Mouse (Mus musculus) c-Kit-negative CD71-positive TER-119-positive erythroid progenitor cells, embryonic 14.5 days (primary cell): ENCODE results near the gene Myo15b.

ENCODE experiments used
- DNase-seq: peaks from one replicate; pipeline ENCODE4 v3.0.0-alpha.2; 2013; ENCODE audit warnings: low read depth, low spot score

The Myo15b gene

GRCm38 (mm10) chr11:115902177-115902576, 44.0 kb downstream of the Myo15b start:
- DNase-seq: no peak

- DNase-seq: no peak
Observed at GRCm38 (mm10) chr11:115902831-115903230, 44.6 kb downstream of the Myo15b start.

- peak; percentile 76 for DNase-seq
Observed at GRCm38 (mm10) chr11:115903384-115904230, 45.4 kb downstream of the Myo15b start.

GRCm38 (mm10) chr11:115904231-115904955, 46.2 kb downstream of the Myo15b start:
- no peak for DNase-seq

DNA sequence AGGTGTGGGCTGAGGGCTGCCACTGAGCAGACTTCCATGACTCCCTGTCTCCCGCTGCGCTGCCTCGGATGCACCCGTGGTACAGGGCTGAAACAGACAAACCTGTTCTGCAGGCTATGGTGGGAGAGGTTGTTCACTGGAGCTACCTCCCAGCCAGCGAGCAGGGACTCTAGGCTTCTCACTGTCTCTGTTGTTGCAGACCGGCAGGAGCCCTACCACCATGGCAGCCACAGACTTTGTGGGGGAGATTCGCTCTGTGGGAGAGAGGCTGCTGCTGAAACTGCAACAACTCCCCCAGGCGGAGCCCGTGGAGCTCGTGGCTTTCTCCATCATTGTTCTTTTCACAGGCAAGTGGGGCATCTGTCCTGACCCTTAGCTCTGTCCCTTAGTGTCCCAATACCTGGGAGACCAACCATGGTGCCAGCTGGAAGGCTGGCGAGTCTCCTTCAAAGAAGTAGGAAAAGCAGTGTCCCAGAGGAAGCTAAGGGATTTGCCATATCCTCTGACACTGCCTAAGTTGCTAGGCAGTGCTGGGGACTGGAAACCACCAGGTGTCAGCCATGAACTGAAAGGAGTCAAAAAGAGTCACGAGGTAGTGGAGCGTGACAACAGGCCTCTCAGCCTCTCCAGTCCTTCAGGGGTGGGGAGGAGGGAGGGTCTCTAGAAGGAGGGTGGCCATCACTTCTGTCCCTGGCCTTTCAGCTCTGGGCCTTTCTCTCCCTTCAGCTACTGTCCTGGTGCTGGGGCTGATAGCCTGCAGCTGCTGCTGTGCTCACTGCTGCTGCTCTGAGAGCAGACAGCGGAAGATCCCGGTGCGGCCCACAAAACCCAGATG, 47.0 kb downstream of the Myo15b start:
- no peak for DNase-seq

- DNase-seq: no peak
Observed at GRCm38 (mm10) chr11:115906116-115906515, 47.9 kb downstream of the Myo15b start.

DNA sequence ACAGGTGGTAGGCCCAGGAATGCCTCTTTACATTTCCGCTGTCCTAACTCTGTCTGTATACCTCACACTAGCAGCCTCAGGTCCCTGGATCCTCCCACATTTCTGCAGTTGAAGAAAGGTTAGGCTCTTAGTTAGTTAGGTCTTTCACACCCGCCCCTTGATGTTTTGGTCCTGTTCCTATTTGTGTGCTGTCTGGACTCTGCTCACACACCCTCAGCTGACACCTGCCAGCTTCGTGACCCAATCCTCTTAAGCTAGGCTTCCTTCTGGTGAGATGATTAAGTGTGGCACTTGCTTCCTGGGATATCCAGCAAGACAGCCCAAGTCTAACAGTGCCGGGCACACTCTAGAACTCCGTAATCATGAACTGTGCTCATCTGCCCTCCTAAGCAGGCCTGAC, 48.3 kb downstream of the Myo15b start:
- no peak for DNase-seq

DNA sequence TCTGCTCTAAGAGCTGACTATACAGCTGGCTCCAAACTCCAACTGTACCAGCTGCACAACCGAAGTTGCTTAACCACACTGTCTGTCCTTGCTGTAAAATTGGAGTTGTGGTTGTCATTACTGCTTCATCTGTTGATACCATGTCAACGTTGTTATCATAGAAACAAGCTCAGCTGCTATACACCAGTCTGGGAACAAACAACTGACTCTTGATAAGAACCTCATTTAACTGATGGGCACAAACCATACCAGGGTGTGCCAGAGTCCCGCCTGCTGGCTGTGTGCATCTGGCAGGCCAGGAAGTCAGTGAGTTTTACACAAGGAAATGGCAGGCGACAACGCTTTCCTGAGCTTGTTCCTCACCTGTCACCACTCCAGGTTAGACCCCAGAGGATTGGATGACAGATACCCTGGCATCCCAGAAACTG, 52.9 kb downstream of the Myo15b start:
- peak; percentile 52 for DNase-seq

DNA sequence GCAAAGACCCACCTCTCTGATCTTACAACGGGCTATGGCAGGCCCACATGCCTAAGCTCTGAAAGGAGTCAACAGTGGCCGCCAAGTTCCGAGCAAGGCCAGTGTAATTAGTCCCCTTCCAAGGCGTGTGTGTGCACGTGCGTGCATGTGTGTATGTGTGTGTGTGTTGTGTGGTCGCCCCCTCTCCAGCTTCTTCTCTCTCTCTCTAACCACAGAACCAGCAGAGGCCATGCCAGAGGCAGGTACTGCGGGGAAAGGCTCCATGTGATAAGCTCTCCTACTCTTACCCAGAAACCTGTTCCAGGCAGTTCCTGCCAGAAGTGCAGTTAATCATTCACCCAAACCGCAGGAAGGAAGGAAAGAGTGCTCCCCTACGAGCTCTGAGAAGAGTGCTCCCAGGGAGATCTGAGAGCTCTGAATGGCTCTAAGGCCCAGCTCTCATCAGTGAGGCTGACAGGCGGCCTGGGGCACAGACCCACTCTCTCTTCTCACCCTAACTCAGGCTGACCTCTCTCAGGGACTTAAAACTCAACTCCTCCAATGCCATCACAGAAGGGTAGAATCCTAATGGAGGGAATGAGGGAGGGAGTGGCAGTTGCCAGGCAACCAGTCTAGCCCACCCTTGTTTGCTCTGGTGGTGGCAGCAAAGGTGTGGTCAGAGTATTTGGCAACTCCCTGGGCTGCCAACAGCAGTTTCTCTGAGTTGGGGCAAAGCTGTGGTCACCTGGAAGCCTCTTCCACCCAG, 53.6 kb downstream of the Myo15b start, which contains the start of gene Smim6:
TSS of gene Smim6 (plus strand) at position 386 of the 745 bp plus-strand sequence.
- DNase-seq: peak; percentile 47

GRCm38 (mm10) chr11:115916579-115916978, 58.4 kb downstream of the Myo15b start:
- no peak for DNase-seq

GRCm38 (mm10) chr11:115918637-115919036, 60.4 kb downstream of the Myo15b start:
- no peak for DNase-seq

GRCm38 (mm10) chr11:115919073-115919472, 60.9 kb downstream of the Myo15b start:
- DNase-seq: no peak

GRCm38 (mm10) chr11:115920110-115920818, 62.1 kb downstream of the Myo15b start:
- peak; percentile 56 for DNase-seq

DNA sequence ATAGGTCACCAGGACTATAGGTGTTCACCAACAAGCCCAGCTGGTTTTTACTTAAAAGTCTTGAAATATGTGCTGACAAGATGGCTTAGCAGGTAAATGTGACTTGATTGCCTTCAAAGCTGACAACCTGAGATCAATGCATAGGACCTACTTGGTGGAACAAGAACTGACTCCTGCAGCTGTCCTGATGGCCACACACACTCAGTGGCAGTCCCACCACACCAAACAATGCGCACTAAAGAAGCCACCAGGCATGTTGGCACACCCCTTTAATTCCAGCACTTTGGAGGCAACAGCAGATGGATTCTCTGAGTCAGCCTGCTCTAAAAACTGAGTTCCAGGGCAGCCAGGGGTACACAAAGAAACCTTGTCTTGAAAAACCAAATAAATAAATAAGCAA, 63.8 kb downstream of the Myo15b start:
- DNase-seq: no peak

DNA sequence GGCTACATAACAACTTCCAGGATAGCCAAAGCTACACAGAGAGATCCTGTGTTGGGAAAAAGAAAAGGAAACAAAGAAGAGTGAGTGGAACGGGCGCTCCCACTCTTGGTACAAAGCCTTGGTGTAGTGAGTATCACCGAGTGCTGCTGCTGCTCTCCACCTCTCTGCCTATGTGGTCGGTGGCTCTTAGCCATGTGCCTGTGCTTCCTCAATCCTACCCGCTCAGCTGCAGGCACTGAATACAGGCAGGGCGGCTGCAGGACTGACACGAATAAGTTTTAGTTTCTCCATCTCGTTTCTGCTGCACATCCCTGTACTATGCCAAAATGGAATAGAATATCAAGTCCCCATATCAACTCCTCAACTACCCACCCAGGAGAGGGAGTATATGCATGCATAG, 70.8 kb downstream of the Myo15b start:
- no peak for DNase-seq

- DNase-seq: no peak
Observed at GRCm38 (mm10) chr11:115929818-115930217, 71.6 kb downstream of the Myo15b start.

DNA sequence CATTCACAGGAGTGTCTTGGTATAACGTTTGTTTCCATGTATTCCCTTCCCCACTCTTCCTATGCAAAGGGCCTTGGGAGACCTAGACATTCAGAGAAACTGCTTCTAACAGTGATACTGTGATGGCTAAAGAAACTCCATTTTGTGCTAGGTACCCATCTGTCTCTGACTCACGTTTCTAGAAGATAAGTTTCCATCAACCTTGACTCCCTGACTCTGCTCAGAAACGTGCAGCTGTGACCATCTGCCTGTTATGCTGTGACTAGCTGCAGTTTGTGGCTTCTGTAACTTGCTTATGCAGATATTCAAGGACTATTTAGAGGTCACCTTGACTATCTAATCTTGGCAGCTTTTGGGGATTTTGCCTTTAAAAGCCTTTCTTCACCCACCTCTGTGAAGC, 73.0 kb downstream of the Myo15b start:
- DNase-seq: no peak

DNA sequence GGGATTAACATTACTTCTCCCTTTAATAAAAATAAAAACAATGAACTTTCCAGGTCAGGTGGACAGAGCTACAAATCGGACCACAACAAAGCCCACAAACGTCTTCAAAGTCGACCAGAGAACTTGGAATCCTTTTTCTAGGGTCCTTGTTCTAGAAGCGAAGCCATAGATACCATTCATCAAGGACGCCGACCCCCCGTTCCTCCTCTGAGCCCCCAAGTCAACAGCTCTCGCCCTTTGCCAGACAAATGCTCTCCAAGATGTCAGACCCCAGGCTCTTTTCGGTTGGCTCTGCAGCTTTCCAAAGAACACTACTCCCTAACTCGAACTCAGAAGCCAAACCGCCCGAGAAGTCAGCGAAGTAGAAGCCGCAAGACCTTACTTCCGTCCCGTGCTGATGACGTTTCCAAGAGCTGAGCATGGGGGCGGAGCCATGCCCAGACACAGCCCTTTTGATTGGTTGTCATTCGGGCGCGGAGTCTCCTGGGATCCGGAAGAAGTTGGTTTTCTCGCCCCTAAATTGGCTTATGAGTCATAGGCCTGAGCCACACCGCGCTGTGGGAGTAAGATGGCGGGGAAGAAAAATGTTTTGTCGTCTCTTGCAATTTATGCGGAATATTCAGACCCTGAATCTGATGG, 75.0 kb downstream of the Myo15b start, which contains the start of the genes Sap30bp and Recql5:
TSS of gene Sap30bp (plus strand) at position 175 of the 639 bp plus-strand sequence.
TSS of gene Recql5 (minus strand) at position 370 of the 639 bp plus-strand sequence.
- DNase-seq: peak; percentile 98

DNA sequence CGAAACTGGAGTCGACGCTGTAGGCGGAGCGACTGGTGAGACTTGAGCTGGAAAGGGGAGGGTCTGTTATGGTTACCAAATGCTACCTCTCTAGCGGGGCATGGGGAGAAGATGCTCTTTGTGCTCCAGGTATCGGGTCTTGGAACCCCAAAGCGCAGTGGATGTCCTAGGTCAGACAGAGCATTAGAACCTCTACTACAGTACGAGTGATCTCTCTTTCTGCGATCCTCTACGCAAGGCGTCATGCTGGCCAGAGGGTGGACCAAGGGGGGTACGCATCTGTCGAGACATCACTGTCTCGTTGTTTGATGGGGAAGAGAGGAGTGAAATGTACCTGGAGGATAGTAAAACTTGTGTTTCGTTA, 75.5 kb downstream of the Myo15b start:
- DNase-seq: no peak
